Mouse (Mus musculus) 3134 (cell line): ENCODE measurements around the gene Chd1l.
A peak's percentile ranks its signal among the peaks of the same experiment; 100 is the strongest.

Experiments used
- DNase-seq: peaks from one replicate; pipeline ENCODE4 v3.0.0-alpha.2; 2011; ENCODE audit warnings: low spot score; ENCODE audit not compliant: insufficient read length; ENCODE audit errors: extremely low read depth

Chd1l gene

DNA sequence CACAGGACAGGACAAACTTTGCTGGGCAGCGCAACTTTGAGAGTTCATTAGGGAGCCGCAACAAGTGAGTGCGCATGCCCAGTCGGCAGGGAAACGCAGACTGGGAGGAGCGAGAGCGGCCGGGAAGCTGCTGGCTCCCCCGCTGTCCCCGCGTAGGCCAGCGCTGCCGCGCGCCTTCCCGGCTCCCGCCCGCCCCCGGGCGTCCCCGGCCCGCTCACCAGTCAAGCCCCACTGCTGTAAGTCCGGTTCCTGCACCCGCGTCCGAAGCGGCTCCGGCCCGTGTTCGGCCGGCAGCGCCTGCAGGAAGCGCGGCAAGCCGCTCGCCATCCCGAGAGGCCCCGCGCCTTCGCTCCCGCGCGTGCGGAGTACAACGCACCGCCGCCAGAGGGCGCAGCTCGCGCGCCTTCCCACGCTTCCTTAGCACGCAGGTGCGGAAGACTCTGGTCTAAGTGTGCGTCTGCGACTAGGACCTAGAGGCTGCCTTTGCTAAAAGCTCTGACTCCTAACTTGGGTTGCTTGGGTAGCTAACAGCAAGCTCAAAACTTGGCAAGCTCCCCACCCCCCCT is at the start of gene Chd1l:
Chd1l (minus strand) TSS at position 359 of the 566 bp plus-strand sequence.
- DNase-seq: peak; percentile 95

DNA sequence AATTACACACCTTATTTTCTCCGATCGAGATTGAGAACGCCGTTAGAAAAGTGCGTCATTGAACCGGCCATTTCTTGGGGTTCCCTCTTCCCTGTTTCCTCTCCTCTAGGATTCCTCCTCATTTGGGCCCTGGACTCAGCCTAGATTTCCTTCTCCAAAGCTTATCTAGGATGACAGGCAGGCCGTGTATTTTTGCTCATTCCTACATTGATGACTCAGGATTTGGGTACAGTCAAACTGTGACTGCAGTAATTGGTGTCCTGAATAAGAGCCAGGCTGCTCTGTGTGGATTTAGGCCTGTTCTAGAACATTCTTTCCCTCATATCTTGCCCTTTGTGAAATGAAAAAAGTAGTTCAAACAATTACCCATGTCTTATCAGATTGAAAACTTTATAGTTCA is 49.7 kb upstream of the Chd1l start:
- no peak for DNase-seq

DNA sequence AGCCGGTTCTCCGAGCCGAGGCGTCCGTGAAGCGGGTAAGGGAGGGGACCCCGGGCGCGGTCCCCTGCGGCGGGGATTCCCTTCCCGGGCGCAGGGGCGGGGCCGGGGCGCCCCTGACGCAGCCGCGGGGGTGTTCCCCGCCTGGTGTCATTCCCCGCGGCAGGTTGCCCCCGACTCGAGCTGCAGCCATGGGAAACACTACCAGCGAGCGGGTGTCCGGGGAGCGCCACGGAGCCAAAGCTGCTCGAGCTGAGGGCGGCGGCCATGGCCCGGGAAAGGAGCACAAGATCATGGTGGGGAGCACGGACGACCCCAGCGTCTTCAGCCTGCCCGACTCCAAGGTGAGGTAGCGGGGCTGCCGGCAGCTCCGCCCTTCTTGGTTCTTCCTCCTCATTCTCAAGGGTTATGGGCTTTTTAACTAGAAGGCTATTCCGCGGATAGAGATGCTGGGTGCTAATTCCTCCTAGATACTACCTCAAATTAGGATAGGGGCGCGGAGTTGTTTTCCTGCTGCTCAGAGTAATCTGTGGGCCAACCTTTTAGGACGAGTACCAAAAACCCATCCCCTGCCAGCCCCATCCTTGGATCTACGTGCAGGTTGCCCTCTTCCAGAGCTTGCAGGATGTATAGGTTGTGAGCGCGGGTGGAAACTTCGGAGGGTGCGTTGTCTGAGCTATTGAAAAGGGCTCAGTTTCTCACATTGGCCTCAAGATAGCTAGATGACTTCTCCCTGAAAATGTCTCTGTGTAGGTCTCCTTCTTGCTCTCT is 48.6 kb upstream of the Chd1l start:
- no peak for DNase-seq

DNA sequence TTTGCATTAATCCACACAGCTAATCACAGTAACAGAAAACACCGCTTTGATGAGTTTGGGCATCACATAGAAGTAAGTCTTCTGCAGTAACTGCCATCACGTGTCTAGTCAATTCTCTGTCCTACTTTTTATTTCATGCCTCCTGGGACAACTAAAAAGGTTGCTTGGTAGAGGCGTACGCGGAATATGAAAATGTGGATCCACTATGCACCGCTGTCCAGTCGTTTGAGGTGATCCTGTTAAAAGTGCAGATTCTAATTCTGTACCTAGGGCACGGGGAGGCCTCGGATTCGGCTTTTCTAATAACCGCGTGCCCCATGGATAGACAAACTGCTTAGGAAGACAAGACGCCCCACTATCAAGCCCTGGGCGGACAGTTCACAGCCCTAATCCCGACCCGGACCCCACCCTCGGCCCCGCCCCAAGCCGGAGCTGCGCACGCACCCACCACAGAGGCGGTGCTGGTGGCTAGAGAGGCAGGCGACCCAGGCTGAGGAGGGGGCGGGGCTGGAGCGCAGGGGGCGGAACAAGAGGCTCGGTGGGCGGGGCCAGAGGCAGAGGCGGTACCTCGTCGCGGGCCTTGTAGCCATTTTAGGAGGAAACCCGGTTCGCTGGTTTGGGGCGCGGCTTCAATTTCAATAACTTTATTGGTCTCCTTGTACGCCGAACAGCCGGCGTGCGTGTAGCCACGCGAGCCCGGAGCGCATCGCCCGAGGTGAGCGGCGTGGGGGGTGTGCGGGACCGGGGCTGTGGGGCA is 47.8 kb upstream of the Chd1l start, which contains the start of gene Prkab2:
Prkab2 (plus strand) TSS at position 539 of the 757 bp plus-strand sequence.
- peak; percentile 98 for DNase-seq

DNA sequence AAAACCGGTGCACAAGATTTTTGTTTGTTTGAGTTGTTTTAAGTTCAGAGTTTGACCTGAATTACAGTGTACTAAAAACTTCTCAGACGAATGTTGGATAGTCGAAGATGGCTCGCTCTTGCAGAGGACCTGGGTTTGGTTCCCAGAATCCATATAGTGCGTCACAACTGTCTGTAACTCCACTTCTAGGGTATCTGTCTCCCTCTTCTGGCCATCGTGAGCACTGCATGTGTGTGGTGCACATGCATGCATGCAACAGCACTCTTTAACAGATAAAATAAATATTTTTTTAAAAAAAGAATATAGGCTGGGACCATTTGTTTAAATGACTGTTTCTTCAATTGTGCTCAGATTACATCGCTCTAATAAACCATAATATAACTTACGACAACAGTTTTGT is 44.9 kb upstream of the Chd1l start:
- DNase-seq: no peak

DNA sequence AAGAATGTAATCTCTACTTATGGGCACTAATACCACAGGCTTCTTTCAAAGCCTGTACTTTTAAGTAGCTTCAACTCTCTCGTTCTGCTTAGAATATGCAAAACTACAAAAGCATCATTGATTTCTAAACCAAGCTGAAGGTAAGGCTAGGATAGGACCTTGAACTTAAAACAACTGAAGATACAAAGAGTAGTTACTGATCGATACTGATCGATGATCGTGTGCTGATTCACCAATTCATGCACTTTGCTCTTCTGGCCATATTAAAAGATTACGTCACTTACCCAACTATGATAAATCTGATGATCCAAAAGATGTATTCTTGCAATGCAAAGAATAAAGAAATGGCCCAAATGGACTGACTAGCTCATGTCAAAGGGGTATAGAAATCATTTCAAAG is 43.8 kb upstream of the Chd1l start:
- DNase-seq: no peak

DNA sequence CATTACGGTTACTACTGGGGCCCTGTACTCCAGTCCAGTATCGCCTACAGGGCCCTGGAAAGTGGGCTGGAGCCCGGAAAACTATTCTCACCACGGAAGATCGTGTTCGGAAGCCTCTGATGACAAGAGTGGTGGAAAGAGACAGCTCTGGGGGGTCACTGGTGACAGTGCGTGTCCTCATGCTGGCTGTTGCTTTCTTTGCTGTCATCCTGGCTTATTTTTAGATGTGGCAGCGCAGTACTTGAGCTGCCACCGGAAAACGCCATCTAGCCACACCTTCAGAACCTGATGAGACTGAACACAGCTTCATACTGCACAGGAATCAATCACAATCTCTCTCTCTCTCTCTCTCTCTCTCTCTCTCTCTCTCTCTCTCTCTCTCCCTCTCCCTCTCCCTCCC is 41.6 kb upstream of the Chd1l start:
- no peak for DNase-seq

DNA sequence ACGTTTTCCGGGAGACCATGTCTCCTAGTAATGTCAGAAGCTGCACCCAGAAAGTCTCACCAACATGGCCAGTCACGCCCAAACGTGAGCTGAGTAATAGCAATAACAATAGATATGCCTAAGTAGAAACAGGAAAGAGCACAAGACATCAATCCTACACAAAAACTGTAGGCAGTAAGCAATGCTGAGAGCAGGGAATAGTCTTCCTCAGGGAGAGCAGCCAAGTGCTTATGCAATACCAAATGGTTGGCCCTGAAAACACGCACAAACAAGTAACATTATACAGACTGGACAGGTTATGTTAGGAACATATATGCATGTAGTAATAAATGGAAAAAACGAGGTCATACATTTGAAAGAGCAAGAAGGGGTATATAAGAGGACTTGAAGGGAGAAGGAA is 39.5 kb upstream of the Chd1l start:
- DNase-seq: no peak

DNA sequence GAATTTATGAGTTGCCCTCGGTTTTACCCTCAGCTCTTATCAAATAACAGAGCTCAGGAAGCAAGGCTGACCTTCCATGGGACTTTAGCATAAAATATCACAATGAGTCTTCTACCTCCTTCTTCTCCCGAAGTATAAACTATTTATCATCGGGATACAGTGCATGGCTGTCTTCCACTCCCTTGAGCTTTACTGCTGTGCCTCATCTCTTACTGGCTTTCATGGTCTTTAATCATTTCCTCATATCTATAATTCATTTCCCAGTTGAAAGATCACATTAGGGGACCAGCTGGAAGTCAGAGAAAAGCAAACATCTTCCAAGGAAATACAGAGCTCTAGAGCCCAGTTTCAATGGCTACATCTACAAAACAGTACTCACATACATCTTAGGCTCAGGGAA is 39.0 kb upstream of the Chd1l start:
- no peak for DNase-seq

DNA sequence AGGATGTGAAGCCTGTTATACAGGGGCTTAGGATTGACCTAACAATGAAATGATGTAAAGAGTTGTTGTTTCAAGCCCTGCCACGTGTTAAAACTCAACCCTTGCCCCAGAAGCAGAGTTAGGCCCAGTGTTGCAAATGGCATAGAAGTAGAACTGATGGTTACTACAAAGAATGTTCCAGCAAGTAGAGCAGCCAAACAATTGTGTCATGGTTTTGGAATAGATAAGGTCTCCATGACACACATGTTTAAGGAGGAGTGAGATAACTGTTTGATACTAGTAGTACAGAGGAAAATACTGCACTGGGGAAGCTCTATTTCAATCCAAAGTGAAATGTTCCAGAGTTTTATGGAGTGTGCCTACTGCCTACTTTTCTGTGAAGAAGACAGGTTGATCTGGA is 38.5 kb upstream of the Chd1l start:
- no peak for DNase-seq

DNA sequence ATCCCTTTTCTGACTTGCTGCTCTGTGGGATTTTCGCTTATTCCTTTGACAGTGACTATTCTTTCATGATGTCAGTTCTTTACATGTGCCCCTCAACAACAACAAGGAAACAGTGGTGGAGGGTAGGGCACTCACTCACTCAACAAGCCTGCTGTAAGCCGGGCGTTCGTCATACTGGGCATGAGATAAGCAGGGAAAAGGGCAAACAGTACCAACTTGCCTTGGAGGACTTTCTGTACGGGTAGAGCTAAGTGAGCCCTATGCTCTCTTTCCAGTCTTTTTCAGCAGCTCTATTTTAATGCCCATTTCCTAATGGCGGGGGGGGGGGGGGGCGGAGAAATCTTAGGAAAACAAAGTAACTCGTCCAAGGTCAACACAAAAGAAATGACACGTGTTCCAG is 32.0 kb upstream of the Chd1l start:
- no peak for DNase-seq

DNA sequence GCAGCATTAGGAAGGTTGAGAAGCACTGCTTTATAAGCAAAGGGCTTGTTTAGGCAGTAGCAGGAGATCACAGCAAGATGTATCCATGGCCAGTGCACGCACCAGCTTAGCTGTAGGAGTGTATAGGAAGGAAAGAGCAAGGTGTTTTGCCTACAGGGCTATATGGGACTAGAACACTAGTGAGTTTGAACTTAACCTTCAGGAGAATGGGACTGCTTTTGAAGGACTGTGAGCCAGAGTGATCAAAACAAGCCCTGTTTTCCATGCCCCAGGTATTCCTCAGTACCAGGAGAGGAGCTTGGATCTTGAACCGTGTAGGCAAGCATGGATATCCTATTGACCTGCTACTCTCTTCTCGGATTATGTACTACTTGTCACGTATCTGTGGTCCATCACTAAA is 31.4 kb upstream of the Chd1l start:
- DNase-seq: no peak

DNA sequence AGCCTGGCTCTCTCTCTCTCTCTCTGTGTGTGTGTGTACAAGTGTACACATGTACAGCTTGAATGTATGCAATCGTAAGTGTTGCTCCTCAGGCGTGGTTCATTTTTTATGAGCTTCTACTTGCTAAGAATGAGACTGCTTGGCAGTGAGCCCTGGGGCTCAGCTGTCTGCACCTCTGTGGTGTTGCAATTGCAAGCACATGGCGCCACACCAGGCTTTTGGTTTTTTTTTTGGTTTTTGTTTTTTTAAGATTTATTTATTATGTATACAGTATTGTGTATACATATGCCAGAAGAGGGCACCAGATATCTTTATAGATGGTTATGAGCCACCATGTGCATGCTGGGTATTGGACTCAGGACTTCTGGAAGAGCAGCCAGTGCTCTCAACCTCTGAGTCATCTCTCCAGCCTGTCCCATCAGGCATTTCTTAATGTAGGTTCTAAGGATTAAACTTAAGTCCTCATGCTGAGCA is 24.3 kb upstream of the Chd1l start:
- DNase-seq: peak; percentile 68

DNA sequence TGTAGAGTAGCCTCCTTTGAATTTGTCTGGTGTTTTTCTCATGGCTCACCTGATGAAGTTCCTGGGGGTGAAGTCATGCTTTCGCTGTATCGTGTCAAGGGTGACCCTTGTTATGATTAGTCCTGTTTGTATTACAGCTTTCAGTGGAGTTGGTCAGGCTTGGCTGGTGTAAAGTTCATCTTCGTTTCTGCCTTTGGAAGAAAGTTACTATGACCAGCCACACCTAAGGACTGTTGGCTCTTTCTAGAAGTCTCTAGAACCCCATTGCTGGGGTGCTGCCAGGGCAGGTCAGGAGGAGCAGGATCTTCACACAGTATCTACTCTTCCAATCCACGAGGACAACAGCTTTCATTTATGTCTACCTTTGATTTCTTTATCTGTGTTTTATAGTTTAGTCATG is 23.5 kb upstream of the Chd1l start:
- no peak for DNase-seq

DNA sequence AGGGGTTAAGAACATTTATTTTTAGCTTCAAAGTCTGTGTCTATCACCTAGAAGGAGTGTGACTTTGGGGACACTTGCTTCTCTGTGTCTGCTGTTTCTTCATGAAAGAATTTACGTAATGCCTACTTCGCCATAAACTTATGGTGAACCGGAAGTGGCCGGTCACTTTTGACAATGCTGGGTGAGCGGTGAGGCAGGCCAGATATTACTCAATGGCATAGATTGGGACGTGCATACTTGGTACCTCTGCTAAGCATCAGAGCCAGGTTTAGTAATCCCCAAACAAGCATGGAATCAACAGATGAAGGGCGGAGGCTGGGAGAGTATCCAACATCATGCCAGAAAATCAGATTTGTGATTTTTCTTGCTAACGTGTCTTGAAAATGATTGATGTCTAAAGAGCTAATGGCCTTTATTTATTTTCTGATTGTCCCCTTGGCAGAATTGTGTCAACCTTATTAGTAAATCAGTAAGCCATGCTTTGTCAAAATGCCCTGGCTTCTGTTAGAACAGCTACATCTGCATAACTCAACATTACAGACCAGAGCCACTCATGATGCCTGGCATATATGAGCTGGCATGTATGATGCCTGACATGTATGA is 21.4 kb upstream of the Chd1l start:
- no peak for DNase-seq

DNA sequence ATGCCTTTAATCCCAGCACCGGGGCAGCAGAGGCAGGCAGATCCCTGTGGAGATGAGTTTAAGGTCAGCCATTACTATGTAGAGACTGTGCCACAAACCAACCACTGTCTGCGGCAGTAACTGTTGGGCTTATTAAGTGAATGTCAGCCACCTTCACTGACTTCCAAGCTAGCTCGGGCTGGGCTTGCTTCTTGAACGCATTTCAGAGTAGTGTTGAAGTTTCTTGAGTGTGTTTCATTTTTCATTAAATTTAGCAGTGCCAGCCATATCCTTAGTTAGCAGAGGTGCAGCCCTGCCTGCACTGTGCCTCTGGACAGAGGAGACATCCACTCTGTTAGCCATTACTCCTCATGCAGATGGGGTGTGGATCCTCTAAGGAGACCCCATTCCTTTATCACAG is 20.7 kb upstream of the Chd1l start:
- DNase-seq: no peak

DNA sequence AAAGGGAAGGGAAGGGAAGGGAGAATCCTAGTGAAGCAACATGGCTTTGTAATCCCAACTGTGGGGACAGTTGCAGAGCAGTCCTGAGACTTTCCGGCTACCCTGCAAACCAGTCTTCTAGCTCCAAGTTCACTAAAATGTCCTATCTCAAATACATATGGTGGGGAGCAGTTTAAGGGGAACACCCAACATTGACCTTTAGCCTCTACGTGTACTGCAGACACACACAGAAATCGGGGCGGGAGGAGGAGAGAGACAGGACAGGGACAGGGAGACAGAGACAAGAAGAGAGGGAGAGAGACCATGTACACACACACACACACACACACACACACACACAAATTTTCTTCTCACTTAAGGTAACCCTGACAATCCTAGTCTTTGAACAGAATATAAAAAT is 19.9 kb upstream of the Chd1l start:
- DNase-seq: no peak

DNA sequence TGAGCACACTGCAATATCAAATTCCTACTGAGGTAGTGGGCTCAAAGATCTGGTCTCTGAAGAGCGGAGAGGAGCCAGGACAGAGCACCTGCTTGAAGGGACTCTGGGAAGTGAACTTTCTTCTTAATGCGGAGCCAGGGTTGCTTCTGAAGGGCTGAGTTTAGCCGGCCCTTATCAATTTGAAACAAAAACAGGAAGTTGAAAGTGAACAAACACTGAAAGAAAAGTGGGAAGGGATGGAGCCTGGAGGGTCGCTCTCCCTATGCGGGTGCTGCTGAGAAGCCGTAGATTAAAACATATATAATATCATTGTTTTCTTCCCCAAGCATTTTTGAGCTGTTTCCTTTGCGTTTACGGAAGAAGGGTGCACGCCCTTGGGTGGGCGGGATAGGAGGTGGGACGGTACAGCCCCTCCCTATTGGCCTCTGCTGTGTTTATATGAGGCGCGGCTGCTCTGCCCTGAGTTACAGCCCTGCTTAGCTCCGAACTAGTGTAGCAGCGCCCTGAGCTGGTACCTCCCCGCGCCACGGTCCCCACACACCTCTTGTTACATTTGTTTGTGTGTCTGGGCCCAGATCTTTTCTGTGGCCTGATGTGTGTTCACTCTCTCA is 18.5 kb upstream of the Chd1l start, which contains the start of gene Fmo5:
Fmo5 (plus strand) TSS at position 414 of the 611 bp plus-strand sequence.
- DNase-seq: no peak

DNA sequence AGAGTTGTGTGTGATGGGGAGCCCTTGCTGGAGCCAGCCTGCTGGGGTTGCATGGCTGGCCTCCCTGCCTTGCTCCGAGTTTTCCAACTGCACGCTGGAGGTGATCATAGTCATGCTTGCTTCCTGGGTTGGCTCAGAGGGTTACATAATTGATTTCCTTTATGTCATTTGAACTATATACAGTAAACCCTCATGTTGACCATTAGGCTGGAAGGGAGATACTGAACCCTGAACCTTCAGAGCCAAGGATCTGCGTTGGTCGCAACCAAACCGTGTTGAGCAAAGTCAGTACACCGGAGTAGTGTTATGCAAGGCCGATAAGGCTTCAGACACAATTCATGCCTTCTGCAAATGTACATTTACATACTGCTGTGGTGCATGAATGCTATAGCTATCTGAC is 17.9 kb upstream of the Chd1l start:
- DNase-seq: no peak

DNA sequence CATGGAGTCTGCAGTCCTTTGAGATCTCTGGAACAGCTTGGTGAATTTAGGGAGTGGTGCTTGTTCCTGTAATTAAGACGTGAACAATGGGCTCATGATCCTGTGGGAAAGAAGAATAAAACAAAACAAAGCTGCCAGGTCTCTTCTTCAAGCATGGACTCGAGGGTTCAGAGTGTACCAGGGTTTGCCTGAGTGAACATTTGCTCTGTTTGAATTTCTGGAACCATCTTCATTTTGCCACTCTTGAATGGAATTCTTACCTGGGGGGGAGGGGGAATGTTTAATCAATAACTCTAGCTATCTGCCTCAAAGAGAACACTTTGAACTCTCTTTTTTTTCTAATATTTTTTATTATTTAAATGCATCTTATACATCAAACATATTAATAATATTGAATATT is 14.6 kb upstream of the Chd1l start:
- no peak for DNase-seq

DNA sequence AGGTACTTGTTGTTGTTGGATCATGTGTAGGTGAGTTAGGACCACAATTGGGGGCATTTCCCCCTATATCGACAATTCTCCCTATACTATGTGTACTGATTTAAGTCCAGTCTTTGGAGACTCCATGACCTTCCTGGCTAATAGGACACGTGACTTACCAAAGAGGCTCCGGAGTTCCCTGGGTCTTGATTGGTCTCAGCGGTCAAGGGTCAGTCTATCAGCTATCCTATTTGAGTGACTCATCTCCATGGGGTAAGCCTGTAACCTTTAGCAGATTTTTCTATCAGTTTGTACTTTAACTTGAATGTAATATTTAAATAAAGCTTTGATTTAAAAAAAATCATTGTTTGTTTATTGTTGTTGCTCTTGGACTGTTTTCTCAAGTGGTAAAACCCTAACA is 10.7 kb upstream of the Chd1l start:
- no peak for DNase-seq
